Mouse (Mus musculus) thymus, adult 2 months (tissue): ENCODE results near the gene Rpn2.

Experiments used
- CTCF ChIP-seq: fragments of 200-500 bp; IDR thresholded peaks from 2 replicates; pipeline ENCODE4 v1.5.1; 2012; ENCODE audit warnings: mild to moderate bottlenecking, control low read depth, low read length, moderate library complexity, borderline replicate concordance; ENCODE audit not compliant: control insufficient read depth, poor library complexity, insufficient read depth; ENCODE audit errors: extremely low read depth
- POLR2A ChIP-seq: fragments of 200-500 bp; IDR thresholded peaks from 2 replicates; pipeline ENCODE4 v1.6.1; 2012; ENCODE audit warnings: mild to moderate bottlenecking, low read length, control low read depth, moderate library complexity; ENCODE audit not compliant: control insufficient read depth, poor library complexity, insufficient read depth; ENCODE audit errors: extremely low read depth

DNA sequence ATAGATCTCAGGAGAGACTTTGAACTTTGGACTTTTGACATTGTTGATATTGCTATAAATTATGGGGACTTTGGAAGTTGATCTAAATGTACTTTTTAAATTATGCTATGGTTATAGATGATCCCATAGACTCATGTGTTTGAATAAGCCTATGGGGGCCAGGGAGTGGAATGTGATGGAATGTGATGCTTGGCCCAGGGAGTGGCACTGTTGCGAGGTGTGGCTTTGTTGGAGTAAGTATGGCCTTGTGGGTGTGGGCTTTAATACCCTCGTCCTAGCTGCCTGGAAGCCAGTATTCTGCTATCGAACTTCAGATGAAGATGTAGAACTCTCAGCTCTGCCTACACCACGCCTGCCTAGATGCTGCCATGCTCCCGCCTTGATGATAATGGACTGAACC lies 81.2 kb downstream of the Rpn2 start:
- TF ChIP-seq CTCF (no peak), POLR2A (no peak)
